Mouse (Mus musculus) liver, embryonic 14.5 days (tissue): ENCODE results near the gene Zdhhc1. TPM values are rescaled to one million over a fixed set of nuclear protein-coding genes. Genes with fewer than 3 reads are reported as not detected.

Experiments
- ATAC-seq: fragments of 200-750 bp; cut with Nextera tagmentation; 2 replicates; pipeline ENCODE4 v1.8.0; 2017; ENCODE audit warnings: moderate number of reproducible peaks, mild to moderate bottlenecking, moderate library complexity; ENCODE audit not compliant: insufficient read depth
- DNase-seq, 3 experiments: peaks; one replicate each; pipeline ENCODE4 v3.0.0-alpha.2; 2012 to 2013; ENCODE audit warnings: low read depth in 3 of 3, low spot score in 3 of 3
- H3K27ac ChIP-seq: fragments of 300-500 bp; sonication (generic); 2 replicates; pipeline ENCODE4 v1.5.1; 2014; ENCODE audit warnings: moderate library complexity, mild to moderate bottlenecking, control low read depth, inconsistent platforms
- H3K27me3 ChIP-seq: fragments of 300-500 bp; sonication (generic); 2 replicates; pipeline ENCODE4 v1.6.1; 2014; ENCODE audit warnings: mild to moderate bottlenecking, low read length, moderate library complexity; ENCODE audit not compliant: control insufficient read depth, insufficient read depth
- H3K36me3 ChIP-seq: fragments of 300-500 bp; sonication (generic); replicated peaks from 2 replicates; pipeline ENCODE4 v1.6.1; 2014; ENCODE audit warnings: low read depth; ENCODE audit not compliant: control insufficient read depth, insufficient read depth
- H3K4me1 ChIP-seq, 2 experiments: fragments of 200-500 bp in 1 of 2; fragments of 300-500 bp in 1 of 2; sonication (generic) in 1 of 2; replicated peaks; 2 replicates each; pipeline ENCODE4 v1.6.1; 2012 to 2014; ENCODE audit warnings: antibody characterized with exemption in 1 of 2, inconsistent platforms in 1 of 2, low read length in 1 of 2; ENCODE audit not compliant: control insufficient read depth in 2 of 2, insufficient read depth in 2 of 2
- H3K4me2 ChIP-seq: fragments of 300-500 bp; sonication (generic); 2 replicates; pipeline ENCODE4 v1.6.1; 2014; ENCODE audit warnings: low read depth, mild to moderate bottlenecking, control low read depth, moderate library complexity
- H3K4me3 ChIP-seq, 2 experiments: fragments of 200-500 bp in 1 of 2; fragments of 300-500 bp in 1 of 2; sonication (generic) in 1 of 2; 2 replicates each; pipeline ENCODE4 v1.5.1; 2012 to 2014; ENCODE audit warnings: low read depth in 2 of 2, low read length in 2 of 2, mild to moderate bottlenecking in 2 of 2, control low read depth in 1 of 2, inconsistent platforms in 1 of 2, moderate library complexity in 1 of 2; ENCODE audit not compliant: insufficient read depth in 1 of 2
- H3K9ac ChIP-seq: fragments of 300-500 bp; sonication (generic); replicated peaks from 2 replicates; pipeline ENCODE4 v1.6.1; 2014; ENCODE audit warnings: mild to moderate bottlenecking, control low read depth, moderate library complexity
- H3K9me3 ChIP-seq: fragments of 300-500 bp; sonication (generic); 2 replicates; pipeline ENCODE4 v1.6.1; 2016; ENCODE audit warnings: low read length, mixed read lengths; ENCODE audit not compliant: control insufficient read depth
- CTCF ChIP-seq: IDR thresholded peaks from 2 replicates; pipeline ENCODE4 v1.5.1; 2016; ENCODE audit warnings: antibody characterized with exemption, low read depth, control low read depth
- EP300 ChIP-seq: IDR thresholded peaks from 2 replicates; pipeline ENCODE4 v1.6.1; 2016; ENCODE audit warnings: antibody characterized with exemption, low read depth
- WGBS: fragments of 180-500 bp; shearing (Covaris S2); extraction: QIAGEN DNeasy Blood & Tissue Kit; methylation state at CpG from one replicate; pipeline ENCODE4 v1.1.7; 2014; ENCODE audit not compliant: insufficient replicate concordance; 5-methylcytosine and 5-hydroxymethylcytosine counted together
- polyA plus RNA-seq, 2 experiments: library from polyadenylated mRNA; depleted of rRNA in 1 of 2; stranded (reverse) in 1 of 2; unstranded in 1 of 2; fragments of >200 nt; fragmentation: Nextera tagmentation in 1 of 2; extraction: Ambion mirVana in 1 of 2; gene quantifications; 2 replicates each; pipeline versions ENCODE4 v1.2.1 to v1.2.3; 2012 to 2014

Gene Zdhhc1
- polyA plus RNA-seq, 2 experiments: 0.90 to 2.2 TPM

GRCm38 (mm10) chr8:105442661-105443060 is 54.0 kb downstream of the Zdhhc1 start:
- H3K36me3 ChIP-seq: no peaks in the 10 kb centered on the region
- 81% methylated on average over 5 of the region's 5 CpGs for WGBS
- peaks cover 17 to 25% of the 10 kb centered on the region in 2 experiments for H3K4me1 ChIP-seq
- H3K4me3 ChIP-seq: no peak overlapping the region
- H3K27me3 ChIP-seq: no peaks in the 10 kb centered on the region; the same call in 1 of the 2 replicates
- TF ChIP-seq CTCF (no peak), EP300 (no peak)
- H3K27ac ChIP-seq: no peak overlapping the region
- DNase-seq: no peak
- H3K4me2 ChIP-seq: no peak overlapping the region
- no peaks in the 10 kb centered on the region for H3K9me3 ChIP-seq
- no peak for ATAC-seq
- no peak overlapping the region for H3K9ac ChIP-seq

GRCm38 (mm10) chr8:105441433-105441832 is 55.3 kb downstream of the Zdhhc1 start:
- DNase-seq: peak in 2 of 3 experiments; percentile 40 to 45
- Histone ChIP-seq H3K9me3 (no peaks in the 10 kb centered on the region), H3K27me3 (no peaks in the 10 kb centered on the region; the same call in 1 of the 2 replicates), H3K4me1 (peaks cover 8 to 18% of the 10 kb centered on the region in 2 experiments), H3K36me3 (no peaks in the 10 kb centered on the region), H3K4me3 (no peak overlapping the region), H3K27ac (no peak overlapping the region), H3K4me2 (no peak overlapping the region), H3K9ac (no peak overlapping the region)
- WGBS: 3% methylated on average over 6 of the region's 6 CpGs
- TF ChIP-seq CTCF: peak; percentile 84
- TF ChIP-seq EP300: no peak
- no peak for ATAC-seq

- Histone ChIP-seq H3K9me3 (no peaks in the 10 kb centered on the region), H3K9ac (no peak overlapping the region), H3K36me3 (no peaks in the 10 kb centered on the region), H3K4me2 (no peak overlapping the region), H3K27ac (no peak overlapping the region), H3K27me3 (no peaks in the 10 kb centered on the region; the same call in none of the 2 replicates), H3K4me3 (no peak overlapping the region), H3K4me1 (peaks cover 0 to 4% of the 10 kb centered on the region in 2 experiments; a peak in 2 of 4 replicates)
- DNase-seq (peak; percentile 47 to 50 (median 49)), ATAC-seq (no peak)
- TF ChIP-seq EP300: no peak
- TF ChIP-seq CTCF: peak; percentile 77
- 29% methylated on average over 5 of the region's 5 CpGs for WGBS
Observed at GRCm38 (mm10) chr8:105438865-105439264, 57.8 kb downstream of the Zdhhc1 start.

- no peaks in the 10 kb centered on the region for H3K9me3 ChIP-seq
- ATAC-seq (no peak), DNase-seq (no peak)
- WGBS: 71% methylated on average over 5 of the region's 5 CpGs
- no peak overlapping the region for H3K4me3 ChIP-seq
- no peak overlapping the region for H3K9ac ChIP-seq
- TF ChIP-seq EP300 (no peak), CTCF (no peak)
- no peak overlapping the region for H3K4me2 ChIP-seq
- H3K36me3 ChIP-seq: no peaks in the 10 kb centered on the region
- no peak overlapping the region for H3K27ac ChIP-seq
- H3K27me3 ChIP-seq: no peaks in the 10 kb centered on the region; the same call in none of the 2 replicates
- 0 out of 4 replicates have a peak, but pooled peaks cover 0 to 2% of the 10 kb centered on the region in 2 experiments for H3K4me1 ChIP-seq
Observed at GRCm38 (mm10) chr8:105437078-105437748, 59.5 kb downstream of the Zdhhc1 start.

GRCm38 (mm10) chr8:105436218-105436617 is 60.5 kb downstream of the Zdhhc1 start:
- 55% methylated on average over 5 of the region's 5 CpGs for WGBS
- Histone ChIP-seq H3K4me1 (no peaks in the 10 kb centered on the region), H3K27ac (no peak overlapping the region), H3K9ac (no peak overlapping the region), H3K36me3 (no peaks in the 10 kb centered on the region), H3K9me3 (no peaks in the 10 kb centered on the region), H3K4me3 (no peak overlapping the region), H3K27me3 (no peaks in the 10 kb centered on the region; the same call in none of the 2 replicates), H3K4me2 (no peak overlapping the region)
- ATAC-seq (no peak), DNase-seq (no peak)
- no peak for TF ChIP-seq EP300
- TF ChIP-seq CTCF: no peak
